Mouse (Mus musculus) neural tube, embryonic 14.5 days (tissue): ENCODE data around the gene Ppih. TPM values are rescaled to one million over a fixed set of nuclear protein-coding genes. Genes with fewer than 3 reads are reported as not detected.

Source experiments
- ATAC-seq: fragments of 200-750 bp; cut with Nextera tagmentation; 2 replicates; pipeline ENCODE4 v1.8.0; 2017; ENCODE audit warnings: low read depth, mild to moderate bottlenecking, moderate TSS enrichment, moderate library complexity
- H3K27ac ChIP-seq: fragments of 300-500 bp; sonication (generic); 2 replicates; pipeline ENCODE4 v1.5.1; 2014; ENCODE audit warnings: low read depth, mild to moderate bottlenecking, control low read depth, low read length, moderate library complexity, mixed read lengths
- H3K27me3 ChIP-seq: fragments of 300-500 bp; sonication (generic); 2 replicates; pipeline ENCODE4 v1.6.1; 2014; ENCODE audit warnings: low read length; ENCODE audit not compliant: control insufficient read depth, insufficient read depth
- H3K36me3 ChIP-seq: fragments of 300-500 bp; sonication (generic); 2 replicates; pipeline ENCODE4 v1.6.1; 2014; ENCODE audit warnings: low read length, mixed read lengths; ENCODE audit not compliant: control insufficient read depth, insufficient read depth
- H3K4me1 ChIP-seq: fragments of 300-500 bp; sonication (generic); 2 replicates; pipeline ENCODE4 v1.6.1; 2014; ENCODE audit warnings: low read length; ENCODE audit not compliant: control insufficient read depth, insufficient read depth
- H3K4me2 ChIP-seq: fragments of 300-500 bp; sonication (generic); 2 replicates; pipeline ENCODE4 v1.6.1; 2014; ENCODE audit warnings: mild to moderate bottlenecking, low read depth, low read length, control low read depth
- H3K4me3 ChIP-seq: fragments of 300-500 bp; sonication (generic); 2 replicates; pipeline ENCODE4 v1.5.1; 2014; ENCODE audit warnings: low read depth, low read length, control low read depth, mixed read lengths
- H3K9ac ChIP-seq: fragments of 300-500 bp; sonication (generic); replicated peaks from 2 replicates; pipeline ENCODE4 v1.6.1; 2014; ENCODE audit warnings: low read depth, mild to moderate bottlenecking, control low read depth, low read length, mixed read lengths
- H3K9me3 ChIP-seq: fragments of 300-500 bp; sonication (generic); 2 replicates; pipeline ENCODE4 v1.6.1; 2016; ENCODE audit warnings: low read length; ENCODE audit not compliant: control insufficient read depth
- WGBS: fragments of 180-500 bp; shearing (Covaris S2); extraction: QIAGEN DNeasy Blood & Tissue Kit; methylation state at CpG from one replicate; pipeline ENCODE4 v1.1.7; 2014; 5-methylcytosine and 5-hydroxymethylcytosine counted together
- polyA plus RNA-seq: library from polyadenylated mRNA; unstranded; fragments of >200 nt; fragmentation: Nextera tagmentation; extraction: Ambion mirVana; gene quantifications from 2 replicates; pipeline ENCODE4 v1.2.1, GENCODE M21; 2014

The Ppih gene
- 48.0 and 49.7 TPM in 2 replicates for polyA plus RNA-seq

- Histone ChIP-seq H3K27me3 (no peaks in the 10 kb centered on the region), H3K4me2 (peak within 1 kb of the TSS; percentile 89), H3K4me1 (peaks cover 9% of the 10 kb centered on the region; the same call in 1 of the 2 replicates), H3K9ac (peak within 1 kb of the TSS; percentile 54), H3K27ac (peak within 1 kb of the TSS; percentile 80), H3K9me3 (no peaks in the 10 kb centered on the region), H3K4me3 (peak within 1 kb of the TSS; percentile 62), H3K36me3 (peaks cover 5% of the 10 kb centered on the region; the same call in 1 of the 2 replicates)
- ATAC-seq = peak; percentile 98
- WGBS = 1% methylated on average over 44 of the region's 44 CpGs
Measured at GRCm38 (mm10) chr4:119320131-119320830, at the start of gene Ppih. Ppih (minus strand) TSS chr4:119320546.

DNA sequence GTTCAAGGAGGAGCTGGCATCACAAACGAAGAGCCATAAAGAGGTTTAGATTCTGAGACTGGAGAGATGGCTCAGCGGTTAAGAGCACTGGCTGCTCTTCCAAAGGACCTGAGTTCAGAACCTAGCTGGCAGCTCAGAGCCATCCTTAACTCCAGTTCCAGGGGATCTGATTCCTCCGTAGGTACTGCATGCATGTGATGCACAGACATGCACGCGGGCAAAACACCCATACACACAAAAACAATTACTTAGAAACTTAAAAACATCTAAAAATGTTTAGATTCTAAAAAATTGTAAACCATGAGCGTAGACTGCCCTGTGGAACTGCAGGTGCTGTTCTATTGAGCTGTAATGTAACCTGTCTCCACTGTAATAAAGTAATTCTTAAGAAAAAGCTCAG lies 49.1 kb upstream of the Ppih start:
- ATAC-seq = no peak
- 83% methylated on average over 6 of the region's 6 CpGs for WGBS
- no peaks in the 10 kb centered on the region for H3K27me3 ChIP-seq

DNA sequence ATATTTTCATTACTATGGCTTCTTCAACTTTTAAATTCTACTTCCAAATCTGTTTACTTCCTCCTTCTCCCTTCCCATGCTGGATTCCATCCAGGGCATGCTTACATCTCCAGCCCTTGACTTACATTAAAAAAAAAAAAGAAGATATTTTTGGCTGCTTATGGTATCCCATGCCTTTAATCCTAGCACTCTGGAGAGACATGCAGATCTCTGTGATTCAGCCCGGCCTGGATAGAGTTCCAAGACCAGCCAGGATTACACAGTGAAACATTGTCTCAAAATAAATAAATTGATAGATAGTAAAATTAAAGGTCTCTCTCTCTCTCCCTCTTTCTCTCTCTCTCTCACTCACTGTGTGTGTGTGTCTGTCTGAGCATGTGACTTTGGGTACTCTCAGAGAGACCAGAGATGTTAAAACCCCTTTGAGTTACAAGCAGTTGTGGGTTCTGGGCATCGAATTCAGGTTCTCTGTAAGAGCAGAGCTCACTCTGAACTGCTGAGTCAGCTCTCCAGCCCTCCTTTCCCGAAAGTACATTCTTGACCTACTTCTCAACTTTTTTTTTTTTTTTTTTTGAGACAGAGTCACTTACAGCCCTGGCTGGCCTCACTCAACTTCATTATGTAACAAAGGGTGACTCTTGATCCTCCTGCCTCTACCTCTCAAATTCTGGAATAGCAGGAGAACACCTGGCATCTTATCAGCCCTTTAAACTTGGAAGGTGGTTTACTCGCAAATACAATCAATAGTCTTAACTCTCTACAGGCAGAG lies 46.6 kb upstream of the Ppih start:
- Histone ChIP-seq H3K27ac (no peak overlapping the region), H3K36me3 (no peaks in the 10 kb centered on the region), H3K27me3 (no peaks in the 10 kb centered on the region), H3K4me2 (no peak overlapping the region), H3K4me3 (no peak overlapping the region), H3K9ac (no peak overlapping the region), H3K9me3 (no peaks in the 10 kb centered on the region), H3K4me1 (no peaks in the 10 kb centered on the region)
- WGBS = 76% methylated on average over 4 of the region's 4 CpGs
- no peak for ATAC-seq

More for the DNA sequence above, 49.1 kb upstream of the Ppih start:
- Histone ChIP-seq H3K9me3 (no peaks in the 10 kb centered on the region), H3K4me2 (no peak overlapping the region), H3K4me3 (no peak overlapping the region), H3K9ac (no peak overlapping the region), H3K27ac (no peak overlapping the region), H3K36me3 (no peaks in the 10 kb centered on the region), H3K4me1 (no peaks in the 10 kb centered on the region)

- H3K27ac ChIP-seq = no peak overlapping the region
- no peak for ATAC-seq
- H3K4me3 ChIP-seq = no peak overlapping the region
- 91% methylated on average over 3 of the region's 3 CpGs for WGBS
- no peaks in the 10 kb centered on the region for H3K36me3 ChIP-seq
- no peaks in the 10 kb centered on the region for H3K27me3 ChIP-seq
- no peaks in the 10 kb centered on the region for H3K9me3 ChIP-seq
- H3K4me1 ChIP-seq = peaks cover 2% of the 10 kb centered on the region; the same call in 1 of the 2 replicates
- H3K4me2 ChIP-seq = no peak overlapping the region
- H3K9ac ChIP-seq = no peak overlapping the region
Measured at GRCm38 (mm10) chr4:119362231-119362630, 41.9 kb upstream of the Ppih start.

DNA sequence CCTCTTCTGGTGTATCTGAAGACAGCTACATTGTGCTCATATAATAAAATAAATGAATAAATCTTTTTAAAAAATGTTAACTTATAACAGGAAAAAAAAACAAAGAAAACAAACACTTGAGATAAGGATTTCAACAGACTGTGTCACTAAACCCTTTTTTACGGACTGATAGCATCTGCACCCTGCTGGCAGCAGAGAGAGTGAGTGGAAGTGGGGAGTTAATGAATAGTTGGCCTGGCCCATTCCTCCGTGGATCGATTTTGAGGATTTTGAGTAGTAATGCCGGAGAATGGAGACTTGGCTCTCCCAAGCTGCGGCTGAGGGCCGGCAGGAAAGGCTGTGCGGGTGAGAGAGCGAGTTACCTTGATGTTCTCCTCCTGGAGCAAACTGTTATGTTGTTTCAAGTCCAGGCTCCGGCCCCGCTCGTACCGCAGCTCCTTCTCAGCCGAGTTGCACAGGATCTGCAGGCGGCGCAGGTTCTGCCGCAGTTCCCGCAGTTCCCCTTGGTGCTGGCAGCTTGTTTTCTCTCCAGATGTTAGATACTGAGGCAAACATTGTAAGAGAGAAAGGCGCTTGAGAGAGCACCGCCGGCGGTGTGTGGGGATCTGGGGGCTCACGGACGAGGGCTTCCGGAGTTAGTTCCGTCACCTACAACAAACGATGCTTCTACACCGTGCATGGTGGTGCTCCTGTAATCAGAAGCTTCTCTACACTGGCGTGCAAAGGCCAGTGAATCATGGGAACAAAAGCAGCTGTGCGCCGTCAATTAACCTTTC lies 39.0 kb upstream of the Ppih start:
- H3K4me2 ChIP-seq = peak overlapping the region; percentile 55
- peaks cover 2% of the 10 kb centered on the region; the same call in 1 of the 2 replicates for H3K4me1 ChIP-seq
- H3K36me3 ChIP-seq = no peaks in the 10 kb centered on the region
- H3K27ac ChIP-seq = peak overlapping the region; percentile 75
- 8% methylated on average over 30 of the region's 30 CpGs for WGBS
- ATAC-seq = 0 out of 2 replicates have a peak, but pooled peaks have one; percentile 79
- peak overlapping the region; percentile 55 for H3K9ac ChIP-seq
- peak overlapping the region; percentile 31 for H3K4me3 ChIP-seq
- no peaks in the 10 kb centered on the region for H3K9me3 ChIP-seq
- no peaks in the 10 kb centered on the region for H3K27me3 ChIP-seq

GRCm38 (mm10) chr4:119345508-119345907 lies 25.2 kb upstream of the Ppih start:
- Histone ChIP-seq H3K9ac (no peak overlapping the region), H3K36me3 (0 out of 2 replicates have a peak, but pooled peaks cover 4% of the 10 kb centered on the region), H3K4me2 (no peak overlapping the region), H3K27ac (no peak overlapping the region), H3K4me1 (no peaks in the 10 kb centered on the region), H3K4me3 (no peak overlapping the region), H3K9me3 (no peaks in the 10 kb centered on the region), H3K27me3 (no peaks in the 10 kb centered on the region)
- WGBS = 95% methylated on average over 6 of the region's 6 CpGs
- no peak for ATAC-seq

DNA sequence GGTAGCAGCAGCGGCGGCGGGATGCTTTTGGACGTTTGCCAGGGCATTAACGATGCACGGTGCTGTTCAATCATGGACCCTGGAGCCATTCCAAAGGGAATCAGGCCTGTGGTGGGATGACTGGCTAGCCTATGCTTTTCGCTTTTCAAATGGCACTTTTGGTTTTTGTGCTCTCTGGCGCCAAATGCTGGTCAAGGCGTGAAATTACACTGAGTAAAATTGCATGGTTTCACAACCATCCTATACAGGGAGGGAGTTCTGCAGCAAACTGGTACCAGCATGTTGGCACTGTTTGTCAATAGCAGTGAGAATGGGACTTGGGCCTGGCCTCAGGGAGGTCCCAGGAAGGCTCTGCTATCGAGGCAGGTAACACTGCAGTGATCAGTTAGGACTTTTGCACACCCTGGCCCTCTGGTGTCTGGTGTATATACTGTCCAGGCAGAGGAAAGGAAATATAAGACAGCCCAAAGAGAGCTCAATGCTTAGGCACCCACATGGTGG lies 18.6 kb upstream of the Ppih start:
- Histone ChIP-seq H3K9ac (peak overlapping the region; percentile 46; the same call in 1 of the 2 replicates), H3K27me3 (no peaks in the 10 kb centered on the region), H3K36me3 (no peaks in the 10 kb centered on the region), H3K4me1 (peaks cover 9% of the 10 kb centered on the region), H3K4me3 (no peak overlapping the region; the same call in 1 of the 2 replicates), H3K27ac (peak overlapping the region; percentile 81), H3K4me2 (peak overlapping the region; percentile 40), H3K9me3 (no peaks in the 10 kb centered on the region)
- 4% methylated on average over 10 of the region's 10 CpGs for WGBS
- ATAC-seq = peak; percentile 94

DNA sequence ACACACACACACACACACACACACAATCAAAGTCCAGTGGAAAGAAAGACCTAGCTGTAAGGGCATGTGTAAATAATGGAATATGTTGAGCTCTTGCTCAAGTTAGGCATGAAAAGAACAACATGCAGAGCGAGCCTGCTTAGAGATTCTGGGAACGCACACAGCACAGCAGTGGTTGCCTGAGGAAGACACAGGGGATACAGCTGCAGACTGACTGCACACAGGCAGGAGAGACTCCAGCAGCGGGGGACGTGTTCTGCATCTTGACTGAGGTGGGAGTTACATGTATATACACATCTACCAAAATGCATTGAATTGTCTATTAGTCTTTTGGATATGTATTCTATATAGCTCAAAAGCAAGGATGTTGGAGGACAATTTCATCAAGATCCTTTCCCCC lies 18.1 kb upstream of the Ppih start:
- Histone ChIP-seq H3K4me2 (peak overlapping the region; percentile 40), H3K4me1 (peaks cover 9% of the 10 kb centered on the region), H3K4me3 (no peak overlapping the region; the same call in 1 of the 2 replicates), H3K9me3 (no peaks in the 10 kb centered on the region), H3K27ac (peak overlapping the region; percentile 81), H3K36me3 (no peaks in the 10 kb centered on the region), H3K27me3 (no peaks in the 10 kb centered on the region), H3K9ac (peak overlapping the region; percentile 46; the same call in 1 of the 2 replicates)
- WGBS = 41% methylated on average over 4 of the region's 4 CpGs
- ATAC-seq = peak; percentile 89
